Mouse (Mus musculus) thymus, adult 2 months (tissue): ENCODE results near the gene Suclg1. TPM values are rescaled to one million over a fixed set of nuclear protein-coding genes. Genes with fewer than 3 reads are reported as not detected.

Experiments
- DNase-seq: peaks from one replicate; pipeline ENCODE4 v3.0.0; 2021
- H3K27ac ChIP-seq: fragments of 200-500 bp; 2 replicates; pipeline ENCODE4 v1.5.1; 2012; ENCODE audit warnings: low read length, control low read depth; ENCODE audit not compliant: control insufficient read depth, insufficient read depth
- H3K27me3 ChIP-seq: fragments of 200-500 bp; 2 replicates; pipeline ENCODE4 v1.6.1; 2012; ENCODE audit warnings: mild to moderate bottlenecking, low read length, moderate library complexity, mixed read lengths; ENCODE audit not compliant: control insufficient read depth, insufficient read depth
- H3K36me3 ChIP-seq: fragments of 200-500 bp; 2 replicates; pipeline ENCODE4 v1.6.1; 2012; ENCODE audit warnings: mild to moderate bottlenecking, low read length, moderate library complexity; ENCODE audit not compliant: control insufficient read depth, insufficient read depth
- H3K4me1 ChIP-seq: fragments of 200-500 bp; replicated peaks from 2 replicates; pipeline ENCODE4 v1.6.1; 2012; ENCODE audit warnings: low read length; ENCODE audit not compliant: control insufficient read depth, insufficient read depth
- H3K4me3 ChIP-seq: fragments of 200-500 bp; 2 replicates; pipeline ENCODE4 v1.5.1; 2012; ENCODE audit warnings: mild to moderate bottlenecking, low read length, control low read depth, moderate library complexity; ENCODE audit not compliant: control insufficient read depth, insufficient read depth
- CTCF ChIP-seq: fragments of 200-500 bp; IDR thresholded peaks from 2 replicates; pipeline ENCODE4 v1.5.1; 2012; ENCODE audit warnings: mild to moderate bottlenecking, control low read depth, low read length, moderate library complexity, borderline replicate concordance; ENCODE audit not compliant: control insufficient read depth, poor library complexity, insufficient read depth; ENCODE audit errors: extremely low read depth
- POLR2A ChIP-seq: fragments of 200-500 bp; IDR thresholded peaks from 2 replicates; pipeline ENCODE4 v1.6.1; 2012; ENCODE audit warnings: mild to moderate bottlenecking, low read length, control low read depth, moderate library complexity; ENCODE audit not compliant: control insufficient read depth, poor library complexity, insufficient read depth; ENCODE audit errors: extremely low read depth
- WGBS: fragments of 180-500 bp; shearing (Covaris S2); methylation state at CpG from one replicate; pipeline ENCODE4 v1.1.7; 2018; 5-methylcytosine and 5-hydroxymethylcytosine counted together
- polyA plus RNA-seq: library from polyadenylated mRNA; depleted of rRNA; stranded (reverse); fragments of >200 nt; gene quantifications from 2 replicates; pipeline ENCODE4 v1.2.3, GENCODE M21; 2012; rRNA removed

Gene Suclg1
- polyA plus RNA-seq, 1 experiment: 59.5 TPM

- no peaks in the 10 kb centered on the region for H3K36me3 ChIP-seq
- H3K27ac ChIP-seq: no peak overlapping the region
- TF ChIP-seq CTCF (no peak), POLR2A (no peak)
- 85% methylated on average over 10 of the region's 10 CpGs for WGBS
- no peak for DNase-seq
- H3K4me1 ChIP-seq: no peaks in the 10 kb centered on the region
- H3K27me3 ChIP-seq: no peaks in the 10 kb centered on the region
- H3K4me3 ChIP-seq: no peak overlapping the region
These were observed 60.7 kb downstream of the Suclg1 start for GRCm38 (mm10) chr6:73308685-73309520.

- no peak for DNase-seq
- peaks cover 6% of the 10 kb centered on the region; the same call in 1 of the 2 replicates for H3K4me1 ChIP-seq
- no peaks in the 10 kb centered on the region for H3K27me3 ChIP-seq
- H3K27ac ChIP-seq: no peak overlapping the region
- no peak overlapping the region for H3K4me3 ChIP-seq
- WGBS: 80% methylated on average over 6 of the region's 6 CpGs
- TF ChIP-seq POLR2A (no peak), CTCF (no peak)
- no peaks in the 10 kb centered on the region for H3K36me3 ChIP-seq
These were observed 63.2 kb downstream of the Suclg1 start for GRCm38 (mm10) chr6:73311335-73311734.

GRCm38 (mm10) chr6:73311786-73312185, 63.6 kb downstream of the Suclg1 start:
- Histone ChIP-seq H3K36me3 (no peaks in the 10 kb centered on the region), H3K27me3 (no peaks in the 10 kb centered on the region), H3K27ac (no peak overlapping the region), H3K4me1 (peaks cover 6% of the 10 kb centered on the region; the same call in 1 of the 2 replicates), H3K4me3 (no peak overlapping the region)
- 98% methylated on average over 7 of the region's 7 CpGs for WGBS
- TF ChIP-seq CTCF: no peak
- TF ChIP-seq POLR2A: no peak
- no peak for DNase-seq

- WGBS: 1% methylated on average over 17 of the region's 17 CpGs
- Histone ChIP-seq H3K4me1 (peaks cover 6% of the 10 kb centered on the region; the same call in 1 of the 2 replicates), H3K27ac (no peak overlapping the region), H3K4me3 (no peak overlapping the region), H3K36me3 (no peaks in the 10 kb centered on the region), H3K27me3 (no peaks in the 10 kb centered on the region)
- peak; percentile 14 for DNase-seq
- TF ChIP-seq POLR2A (no peak), CTCF (no peak)
These were observed 66.9 kb downstream of the Suclg1 start for GRCm38 (mm10) chr6:73314923-73315603.

- DNase-seq: no peak
- no peak for TF ChIP-seq POLR2A
- no peak for TF ChIP-seq CTCF
- no peak overlapping the region for H3K4me3 ChIP-seq
- no peaks in the 10 kb centered on the region for H3K27me3 ChIP-seq
- no peak overlapping the region for H3K27ac ChIP-seq
- H3K4me1 ChIP-seq: no peaks in the 10 kb centered on the region
- H3K36me3 ChIP-seq: no peaks in the 10 kb centered on the region
- 45% methylated on average over 2 of the region's 2 CpGs for WGBS
These were observed 74.1 kb downstream of the Suclg1 start for GRCm38 (mm10) chr6:73322306-73322705.

Other genes starting within 250 kb of the Suclg1 start
- 0.09 and 0.11 TPM in 2 replicates for gene Dnah6, start 26.7 kb upstream of the Suclg1 start, polyA plus RNA-seq
- gene 4931417E11Rik, start 221.3 kb downstream of the Suclg1 start, polyA plus RNA-seq: not detected in 2 replicates